Mouse (Mus musculus) intestine, embryonic 14.5 days (tissue): Measurements from ENCODE around the gene Car6. TPM values are rescaled to one million over a fixed set of nuclear protein-coding genes. Genes with fewer than 3 reads are reported as not detected.

Source experiments
- ATAC-seq: fragments of 200-750 bp; cut with Nextera tagmentation; replicated peaks from 2 replicates; pipeline ENCODE4 v1.8.0; 2017; ENCODE audit warnings: low read depth, moderate number of reproducible peaks, moderate TSS enrichment, moderate library complexity; ENCODE audit not compliant: low FRiP score, low TSS enrichment
- DNase-seq: peaks from one replicate; pipeline ENCODE4 v3.0.0-alpha.2; 2018; ENCODE audit warnings: low spot score
- H3K27ac ChIP-seq: fragments of 300-500 bp; sonication (generic); 2 replicates; pipeline ENCODE4 v1.5.1; 2014; ENCODE audit warnings: low read depth, mild to moderate bottlenecking, control low read depth
- H3K27me3 ChIP-seq: fragments of 300-500 bp; sonication (generic); replicated peaks from 2 replicates; pipeline ENCODE4 v1.6.1; 2014; ENCODE audit warnings: low read length, control low read depth; ENCODE audit not compliant: control insufficient read depth, insufficient read depth
- H3K36me3 ChIP-seq: fragments of 300-500 bp; sonication (generic); 2 replicates; pipeline ENCODE4 v1.6.1; 2014; ENCODE audit warnings: low read length, control low read depth; ENCODE audit not compliant: control insufficient read depth, insufficient read depth
- H3K4me1 ChIP-seq: fragments of 300-500 bp; sonication (generic); replicated peaks from 2 replicates; pipeline ENCODE4 v1.6.1; 2014; ENCODE audit warnings: low read length, control low read depth, mixed read lengths; ENCODE audit not compliant: control insufficient read depth, insufficient read depth
- H3K4me2 ChIP-seq: fragments of 300-500 bp; sonication (generic); 2 replicates; pipeline ENCODE4 v1.6.1; 2014; ENCODE audit warnings: low read length
- H3K4me3 ChIP-seq: fragments of 300-500 bp; sonication (generic); 2 replicates; pipeline ENCODE4 v1.5.1; 2014; ENCODE audit warnings: low read depth, low read length, control low read depth, mixed read lengths
- H3K9ac ChIP-seq: fragments of 300-500 bp; sonication (generic); 2 replicates; pipeline ENCODE4 v1.6.1; 2014; ENCODE audit warnings: mild to moderate bottlenecking, low read length
- H3K9me3 ChIP-seq: fragments of 300-500 bp; sonication (generic); 2 replicates; pipeline ENCODE4 v1.6.1; 2016; ENCODE audit warnings: low read length, control low read depth; ENCODE audit not compliant: control insufficient read depth
- WGBS: fragments of 180-500 bp; shearing (Covaris S2); extraction: QIAGEN DNeasy Blood & Tissue Kit; methylation state at CpG from one replicate; pipeline ENCODE4 v1.1.7; 2014; 5-methylcytosine and 5-hydroxymethylcytosine counted together
- polyA plus RNA-seq: library from polyadenylated mRNA; unstranded; fragments of >200 nt; fragmentation: Nextera tagmentation; extraction: Ambion mirVana; gene quantifications from 2 replicates; pipeline ENCODE4 v1.2.1, GENCODE M21; 2014

Car6 gene
- polyA plus RNA-seq, 1 experiment from 2014 or later, result not detected

DNA sequence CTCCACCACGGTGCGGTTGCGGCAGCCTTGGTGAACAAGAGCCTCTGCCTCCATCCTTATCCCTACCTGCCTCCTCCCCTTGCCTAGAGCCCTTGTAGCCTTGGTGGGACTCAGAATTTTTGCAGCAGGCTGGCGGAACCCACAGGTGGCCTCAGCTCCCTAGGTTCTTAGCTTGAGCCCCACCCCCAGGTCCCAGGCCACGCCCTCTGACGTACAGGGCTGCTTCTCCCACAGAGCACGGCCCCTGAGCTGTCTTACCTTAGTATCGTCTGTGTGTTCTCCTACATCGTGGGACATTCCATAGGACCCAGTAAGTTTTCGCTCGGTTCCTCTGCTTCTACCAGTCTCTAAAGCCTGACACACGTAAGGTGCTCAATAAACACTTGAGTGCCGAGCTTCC, 36.3 kb downstream of the Car6 start:
- ATAC-seq, result peak; percentile 72
- Histone ChIP-seq H3K4me2 (no peak overlapping the region), H3K36me3 (no peaks in the 10 kb centered on the region), H3K4me3 (no peak overlapping the region), H3K9me3 (0 out of 2 replicates have a peak, but pooled peaks cover 3% of the 10 kb centered on the region), H3K27me3 (no peaks in the 10 kb centered on the region), H3K4me1 (no peaks in the 10 kb centered on the region), H3K27ac (no peak overlapping the region), H3K9ac (no peak overlapping the region)
- DNase-seq, result peak; percentile 66
- WGBS, result 36% methylated on average over 13 of the region's 13 CpGs

- 71% methylated on average over 13 of the region's 13 CpGs for WGBS
- no peak overlapping the region for H3K4me3 ChIP-seq
These were observed 38.5 kb downstream of the Car6 start for GRCm38 (mm10) chr4:150162561-150163169.

GRCm38 (mm10) chr4:150159458-150159857, 41.7 kb downstream of the Car6 start:
- 72% methylated on average over 2 of the region's 2 CpGs for WGBS

More at GRCm38 (mm10) chr4:150162561-150163169, 38.5 kb downstream of the Car6 start:
- ATAC-seq, result no peak
- no peaks in the 10 kb centered on the region for H3K36me3 ChIP-seq
- H3K9me3 ChIP-seq, result 0 out of 2 replicates have a peak, but pooled peaks cover 3% of the 10 kb centered on the region
- H3K4me2 ChIP-seq, result no peak overlapping the region
- no peak overlapping the region for H3K9ac ChIP-seq
- DNase-seq, result no peak
- H3K27me3 ChIP-seq, result no peaks in the 10 kb centered on the region
- no peak overlapping the region for H3K27ac ChIP-seq
- no peaks in the 10 kb centered on the region for H3K4me1 ChIP-seq

DNA sequence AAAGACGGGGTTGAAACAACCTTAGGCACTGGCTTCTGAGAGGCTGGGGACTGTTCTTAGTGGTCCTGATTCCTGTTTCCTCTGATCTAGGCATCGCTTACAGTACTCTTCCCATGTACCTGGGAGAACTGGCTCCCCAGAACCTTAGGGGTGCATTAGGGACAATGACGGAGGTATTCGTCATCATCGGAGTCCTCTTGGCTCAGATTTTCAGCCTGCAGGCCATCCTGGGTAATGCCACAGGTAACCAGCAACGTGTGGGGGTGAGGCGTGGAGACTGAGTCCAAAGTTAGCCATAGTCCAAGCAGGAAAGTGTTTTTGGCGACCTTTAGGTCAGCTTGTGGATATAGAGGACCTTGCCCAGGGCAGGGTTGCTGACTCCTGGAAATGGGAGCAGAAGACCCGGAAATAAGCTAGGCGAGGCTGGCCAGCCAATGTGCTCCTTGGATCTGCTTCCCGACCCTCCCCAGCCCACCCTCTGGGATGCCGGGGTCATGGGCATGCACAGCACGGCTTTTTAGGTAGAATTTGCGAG, 43.7 kb downstream of the Car6 start:
- no peak overlapping the region for H3K9ac ChIP-seq
- no peak overlapping the region for H3K4me2 ChIP-seq
- H3K36me3 ChIP-seq, result no peaks in the 10 kb centered on the region
- H3K27me3 ChIP-seq, result no peaks in the 10 kb centered on the region
- H3K4me1 ChIP-seq, result no peaks in the 10 kb centered on the region
- no peak overlapping the region for H3K4me3 ChIP-seq
- WGBS, result 67% methylated on average over 14 of the region's 14 CpGs
- ATAC-seq, result no peak
- H3K9me3 ChIP-seq, result no peaks in the 10 kb centered on the region
- DNase-seq, result no peak
- no peak overlapping the region for H3K27ac ChIP-seq

More at GRCm38 (mm10) chr4:150159458-150159857, 41.7 kb downstream of the Car6 start:
- H3K9ac ChIP-seq, result no peak overlapping the region
- no peak for DNase-seq
- no peak for ATAC-seq
- H3K27ac ChIP-seq, result no peak overlapping the region
- H3K4me1 ChIP-seq, result no peaks in the 10 kb centered on the region
- H3K4me2 ChIP-seq, result no peak overlapping the region
- 0 out of 2 replicates have a peak, but pooled peaks cover 3% of the 10 kb centered on the region for H3K9me3 ChIP-seq
- no peaks in the 10 kb centered on the region for H3K27me3 ChIP-seq
- H3K4me3 ChIP-seq, result no peak overlapping the region
- H3K36me3 ChIP-seq, result no peaks in the 10 kb centered on the region

GRCm38 (mm10) chr4:150155731-150156130, 45.4 kb downstream of the Car6 start:
- no peaks in the 10 kb centered on the region for H3K27me3 ChIP-seq
- ATAC-seq, result no peak
- no peaks in the 10 kb centered on the region for H3K36me3 ChIP-seq
- H3K9ac ChIP-seq, result no peak overlapping the region
- H3K4me3 ChIP-seq, result no peak overlapping the region
- 84% methylated on average over 4 of the region's 4 CpGs for WGBS
- H3K4me2 ChIP-seq, result no peak overlapping the region
- no peaks in the 10 kb centered on the region for H3K4me1 ChIP-seq
- H3K9me3 ChIP-seq, result no peaks in the 10 kb centered on the region
- no peak for DNase-seq
- H3K27ac ChIP-seq, result no peak overlapping the region

- no peak for ATAC-seq
- H3K9me3 ChIP-seq, result no peaks in the 10 kb centered on the region
- H3K4me3 ChIP-seq, result no peak overlapping the region
- no peaks in the 10 kb centered on the region for H3K36me3 ChIP-seq
- H3K9ac ChIP-seq, result no peak overlapping the region
- no peak overlapping the region for H3K27ac ChIP-seq
- no peak for DNase-seq
- no peak overlapping the region for H3K4me2 ChIP-seq
- no peaks in the 10 kb centered on the region for H3K27me3 ChIP-seq
- WGBS, result 83% methylated on average over 4 of the region's 4 CpGs
- no peaks in the 10 kb centered on the region for H3K4me1 ChIP-seq
These were observed 45.8 kb downstream of the Car6 start for GRCm38 (mm10) chr4:150155301-150155700.

DNA sequence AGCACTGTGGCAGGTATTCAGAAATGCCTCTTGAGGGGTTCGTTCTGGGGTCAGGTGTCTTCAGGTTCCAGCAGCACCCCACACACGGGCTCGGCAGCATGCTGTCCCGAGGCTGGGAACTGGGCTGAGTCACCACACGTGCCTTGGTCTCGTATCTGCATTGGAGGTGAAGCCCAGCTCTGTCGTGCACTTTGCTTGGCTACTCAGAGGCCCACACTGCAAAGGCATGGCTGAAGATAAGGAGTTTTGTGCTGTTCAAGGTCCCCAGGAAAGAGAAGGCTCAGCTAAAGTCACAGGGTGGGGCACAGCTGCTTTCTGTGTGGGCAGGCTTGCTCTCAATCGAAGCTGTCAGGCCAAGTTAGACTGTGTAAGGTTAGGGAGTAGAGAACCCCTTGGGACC, 48.6 kb downstream of the Car6 start:
- 74% methylated on average over 8 of the region's 8 CpGs for WGBS
- no peaks in the 10 kb centered on the region for H3K36me3 ChIP-seq
- ATAC-seq (peak; percentile 82), DNase-seq (no peak)
- H3K4me2 ChIP-seq, result no peak overlapping the region
- H3K4me1 ChIP-seq, result no peaks in the 10 kb centered on the region
- peaks cover 4% of the 10 kb centered on the region; the same call in 1 of the 2 replicates for H3K9me3 ChIP-seq
- H3K4me3 ChIP-seq, result no peak overlapping the region
- no peak overlapping the region for H3K9ac ChIP-seq
- no peaks in the 10 kb centered on the region for H3K27me3 ChIP-seq
- H3K27ac ChIP-seq, result no peak overlapping the region; the same call in 1 of the 2 replicates

- peaks cover 4% of the 10 kb centered on the region; the same call in 1 of the 2 replicates for H3K9me3 ChIP-seq
- H3K4me2 ChIP-seq, result no peak overlapping the region
- no peak for DNase-seq
- ATAC-seq, result no peak
- WGBS, result 79% methylated on average over 7 of the region's 7 CpGs
- H3K4me1 ChIP-seq, result no peaks in the 10 kb centered on the region
- no peaks in the 10 kb centered on the region for H3K27me3 ChIP-seq
- H3K4me3 ChIP-seq, result no peak overlapping the region
- H3K9ac ChIP-seq, result no peak overlapping the region
- no peak overlapping the region for H3K27ac ChIP-seq
- H3K36me3 ChIP-seq, result no peaks in the 10 kb centered on the region
These were observed 50.1 kb downstream of the Car6 start for GRCm38 (mm10) chr4:150151045-150151444.

DNA sequence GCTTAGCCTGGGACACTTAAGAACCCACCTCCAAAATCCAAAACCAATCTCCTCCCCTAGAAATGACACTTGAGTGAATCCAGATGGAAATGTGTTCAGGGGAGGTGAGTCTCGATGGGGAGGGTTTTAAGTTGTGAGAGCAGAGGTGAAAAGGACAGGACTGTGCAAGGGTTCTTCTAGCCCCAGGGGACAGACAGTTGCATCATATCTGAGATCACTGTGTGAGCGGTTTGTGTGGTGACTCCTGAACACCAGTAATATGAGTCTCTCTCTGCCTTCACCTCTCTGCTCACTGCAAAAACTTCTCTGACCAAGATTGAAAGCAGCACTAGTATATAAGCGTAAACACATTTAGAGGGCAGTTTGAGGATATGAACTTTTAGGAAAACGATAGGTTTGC, 54.8 kb downstream of the Car6 start:
- Histone ChIP-seq H3K27ac (no peak overlapping the region), H3K9me3 (peaks cover 4% of the 10 kb centered on the region; the same call in 1 of the 2 replicates), H3K9ac (no peak overlapping the region), H3K36me3 (no peaks in the 10 kb centered on the region), H3K4me2 (no peak overlapping the region), H3K4me3 (no peak overlapping the region), H3K4me1 (no peaks in the 10 kb centered on the region), H3K27me3 (no peaks in the 10 kb centered on the region)
- 71% methylated on average over 4 of the region's 4 CpGs for WGBS
- DNase-seq (no peak), ATAC-seq (no peak)
